Mouse (Mus musculus) ES-Bruce4 (cell line): ENCODE results near the gene Slc4a8. TPM values are rescaled to one million over a fixed set of nuclear protein-coding genes. Genes with fewer than 3 reads are reported as not detected.

Experiments used
- H3K27ac ChIP-seq: 2 replicates; pipeline ENCODE4 v1.5.1; 2012; ENCODE audit warnings: low read length, inconsistent platforms; ENCODE audit not compliant: insufficient read depth
- H3K27me3 ChIP-seq: 2 replicates; pipeline ENCODE4 v1.6.1; 2012; ENCODE audit warnings: mild to moderate bottlenecking, low read length, inconsistent platforms; ENCODE audit not compliant: control insufficient read depth, poor library complexity, insufficient read depth, severe bottlenecking
- H3K36me3 ChIP-seq: 2 replicates; pipeline ENCODE4 v1.6.1; 2012; ENCODE audit warnings: inconsistent platforms, mild to moderate bottlenecking, low read length, moderate library complexity; ENCODE audit not compliant: control insufficient read depth, poor library complexity, insufficient read depth, severe bottlenecking
- H3K4me1 ChIP-seq: one replicate; pipeline ENCODE4 v1.8.1; 2011; ENCODE audit warnings: low read length; ENCODE audit not compliant: control insufficient read depth, insufficient read depth
- H3K4me3 ChIP-seq: 2 replicates; pipeline ENCODE4 v1.5.1; 2011; ENCODE audit warnings: low read depth, mild to moderate bottlenecking, low read length
- H3K9ac ChIP-seq: 2 replicates; pipeline ENCODE4 v1.6.1; 2012; ENCODE audit warnings: low read depth, mild to moderate bottlenecking, inconsistent platforms; ENCODE audit not compliant: poor library complexity, severe bottlenecking
- H3K9me3 ChIP-seq: replicated peaks from 2 replicates; pipeline ENCODE4 v1.6.1; 2012; ENCODE audit warnings: mild to moderate bottlenecking, low read length, inconsistent platforms; ENCODE audit not compliant: control insufficient read depth, poor library complexity, insufficient read depth, severe bottlenecking
- CTCF ChIP-seq: IDR thresholded peaks from one replicate; pipeline ENCODE4 v1.8.1; 2011; ENCODE audit warnings: low read depth, low read length
- EP300 ChIP-seq: IDR thresholded peaks from 2 replicates; pipeline ENCODE4 v1.6.1; 2011; ENCODE audit warnings: low read depth, low read length; ENCODE audit not compliant: insufficient read depth
- POLR2A ChIP-seq: IDR thresholded peaks from one replicate; pipeline ENCODE4 v1.8.1; 2011; ENCODE audit warnings: low read length; ENCODE audit not compliant: insufficient read depth
- polyA plus RNA-seq: library from polyadenylated mRNA; stranded (reverse); fragments of >200 nt; gene quantifications from 2 replicates; pipeline ENCODE4 v1.2.4, GENCODE M21; 2011; ENCODE audit warnings: low read depth; ENCODE audit not compliant: missing spikeins, insufficient read depth, insufficient read length

Gene Slc4a8
- polyA plus RNA-seq, 1 experiment, result 15.6 TPM

DNA sequence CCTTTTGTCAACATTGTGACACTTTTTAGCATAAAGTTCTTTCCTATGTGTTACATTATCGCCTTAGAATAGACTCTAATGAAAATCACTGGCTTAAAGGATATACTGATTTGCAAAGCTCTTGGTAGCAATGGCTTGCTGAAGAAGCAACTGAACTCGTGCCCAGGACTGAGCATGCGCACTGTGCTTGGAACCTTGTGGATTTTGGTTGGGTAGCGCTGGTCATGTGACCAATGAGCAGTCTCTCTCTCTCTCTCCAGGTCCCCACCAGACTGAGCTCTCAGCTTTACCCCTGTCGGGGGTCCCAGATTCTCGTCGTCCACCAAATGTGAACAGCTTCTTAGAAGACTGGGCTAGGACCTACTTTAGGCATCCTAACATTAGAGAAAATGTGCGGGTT is 75.2 kb downstream of the Slc4a8 start:
- TF ChIP-seq CTCF (no peak), EP300 (no peak), POLR2A (no peak)
- no peak overlapping the region for H3K9ac ChIP-seq

DNA sequence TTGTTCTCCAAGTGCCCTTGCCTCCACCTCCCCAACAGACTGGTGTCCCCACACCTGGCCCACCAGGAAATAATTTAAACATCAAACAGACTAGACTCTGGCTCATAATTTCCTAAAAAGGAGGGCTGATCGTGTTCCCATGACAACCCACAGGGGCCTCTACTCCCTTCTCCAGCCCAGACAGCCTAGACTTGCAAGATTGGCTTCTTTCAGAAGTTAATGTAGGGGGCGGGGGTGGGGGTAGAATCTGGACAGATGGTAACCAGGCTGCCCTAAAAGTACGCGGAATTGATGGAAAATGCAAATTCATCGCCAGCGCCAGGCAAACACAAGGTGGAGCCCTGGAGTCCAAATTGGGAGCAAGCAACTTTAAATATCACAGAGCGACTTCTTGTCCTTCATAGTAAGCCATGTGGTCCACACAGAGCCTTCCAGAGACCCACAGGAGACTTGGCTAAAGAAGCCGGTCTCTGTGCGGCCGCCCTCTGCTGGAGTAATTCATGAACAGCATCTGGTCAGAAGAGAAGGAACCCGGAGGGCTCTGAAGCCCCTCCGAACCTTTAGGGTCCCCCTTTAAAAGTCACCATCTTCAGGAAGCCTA is 77.2 kb downstream of the Slc4a8 start:
- H3K9ac ChIP-seq, result no peak overlapping the region
- no peaks in the 10 kb centered on the region for H3K36me3 ChIP-seq
- H3K4me3 ChIP-seq, result no peak overlapping the region
- H3K4me1 ChIP-seq, result peaks cover 2% of the 10 kb centered on the region
- TF ChIP-seq CTCF (peak; percentile 46), POLR2A (no peak), EP300 (no peak)
- H3K27me3 ChIP-seq, result no peaks in the 10 kb centered on the region
- peaks cover 4% of the 10 kb centered on the region; the same call in 1 of the 2 replicates for H3K9me3 ChIP-seq
- H3K27ac ChIP-seq, result no peak overlapping the region

More for the DNA sequence above, 75.2 kb downstream of the Slc4a8 start:
- Histone ChIP-seq H3K27me3 (no peaks in the 10 kb centered on the region), H3K36me3 (no peaks in the 10 kb centered on the region), H3K4me3 (no peak overlapping the region), H3K27ac (no peak overlapping the region), H3K4me1 (peaks cover 2% of the 10 kb centered on the region), H3K9me3 (peaks cover 4% of the 10 kb centered on the region; the same call in 1 of the 2 replicates)

DNA sequence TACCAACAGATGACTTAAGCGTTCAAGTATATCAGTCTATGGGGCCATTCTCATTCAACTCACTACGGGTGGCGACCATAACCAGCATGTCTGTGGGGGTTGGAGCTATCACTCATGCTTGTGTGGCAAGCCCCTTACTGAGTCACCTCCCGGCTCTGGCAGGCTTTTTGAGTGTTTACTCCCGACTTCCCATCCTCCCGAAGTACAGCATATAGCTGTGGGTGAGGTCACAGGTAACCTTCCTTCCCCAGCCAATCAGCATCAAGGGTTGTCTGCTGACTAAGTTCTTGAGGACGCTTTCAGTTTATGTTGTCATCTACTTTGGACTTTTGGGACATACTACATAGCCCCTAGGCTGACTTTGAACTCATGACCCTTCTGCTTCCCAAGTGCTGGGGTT is 82.8 kb downstream of the Slc4a8 start:
- Histone ChIP-seq H3K4me1 (no peaks in the 10 kb centered on the region), H3K4me3 (no peak overlapping the region), H3K27ac (no peak overlapping the region), H3K27me3 (no peaks in the 10 kb centered on the region), H3K9ac (no peak overlapping the region), H3K36me3 (no peaks in the 10 kb centered on the region), H3K9me3 (no peaks in the 10 kb centered on the region; the same call in 1 of the 2 replicates)
- TF ChIP-seq EP300 (no peak), POLR2A (no peak), CTCF (no peak)

DNA sequence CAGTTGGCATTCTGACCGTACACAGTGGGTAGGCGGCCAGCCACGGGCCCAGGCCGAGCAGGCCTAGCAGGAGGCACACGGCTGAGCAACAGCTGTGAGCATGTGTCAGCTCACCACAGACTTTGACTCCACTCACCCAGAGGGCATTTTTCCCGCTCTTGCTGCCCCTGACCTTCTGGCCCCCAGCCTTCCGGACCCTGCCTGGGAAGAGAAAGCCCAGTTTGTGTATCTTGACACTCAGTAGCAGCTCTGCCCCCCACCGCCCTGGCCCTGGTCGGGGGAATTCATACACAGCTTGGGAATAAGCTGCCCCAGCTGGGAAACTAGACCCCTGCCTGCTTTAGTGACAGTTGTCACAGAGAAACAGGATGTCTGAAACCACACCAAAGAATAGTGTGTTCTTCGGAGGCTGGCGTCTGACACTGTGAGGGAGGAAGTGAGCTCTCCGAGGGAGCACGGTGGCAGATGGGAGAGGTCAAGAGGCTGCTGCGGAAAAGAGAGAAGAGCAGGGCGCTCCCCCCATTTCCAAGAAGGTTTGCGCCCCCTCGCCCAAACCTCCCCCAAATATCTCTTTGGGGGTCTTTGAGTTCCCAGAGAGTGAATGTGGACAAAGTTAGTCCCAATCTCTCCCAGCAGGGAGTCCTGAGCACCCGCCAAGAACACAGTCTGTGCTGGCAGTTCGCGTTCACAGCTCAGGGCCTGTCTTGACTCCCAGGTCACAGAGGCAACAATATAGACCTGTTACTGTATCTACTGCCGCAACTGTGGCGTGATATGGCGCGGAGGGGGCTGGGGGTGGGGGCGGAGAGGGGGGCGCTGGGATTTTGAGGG is 83.7 kb downstream of the Slc4a8 start:
- Histone ChIP-seq H3K4me1 (no peaks in the 10 kb centered on the region), H3K36me3 (no peaks in the 10 kb centered on the region), H3K4me3 (no peak overlapping the region), H3K9me3 (no peaks in the 10 kb centered on the region; the same call in 1 of the 2 replicates), H3K27ac (no peak overlapping the region), H3K9ac (no peak overlapping the region), H3K27me3 (no peaks in the 10 kb centered on the region)
- TF ChIP-seq EP300 (no peak), POLR2A (no peak), CTCF (no peak)

DNA sequence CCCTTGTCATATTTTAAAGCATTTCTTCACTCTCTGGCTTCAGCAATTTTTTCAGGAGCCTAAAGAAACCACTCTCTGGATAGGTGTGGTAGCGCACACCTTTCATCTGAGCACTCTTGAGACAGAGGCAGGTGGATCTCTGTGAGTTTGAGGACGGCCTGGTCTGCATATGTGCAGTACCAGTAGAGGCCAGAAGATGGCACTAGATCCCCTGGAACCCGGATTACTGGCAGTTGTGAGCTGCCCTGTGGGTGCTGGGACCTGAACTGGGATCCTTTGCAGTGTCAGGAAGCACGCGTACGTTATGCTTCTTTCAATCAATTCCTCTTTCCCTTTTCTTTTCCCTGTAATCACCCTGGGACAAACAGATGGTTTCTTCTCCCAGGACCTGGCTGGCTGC is 85.6 kb downstream of the Slc4a8 start:
- Histone ChIP-seq H3K4me1 (no peaks in the 10 kb centered on the region), H3K4me3 (no peak overlapping the region), H3K9me3 (no peaks in the 10 kb centered on the region; the same call in 1 of the 2 replicates), H3K27ac (no peak overlapping the region), H3K9ac (no peak overlapping the region), H3K27me3 (no peaks in the 10 kb centered on the region), H3K36me3 (no peaks in the 10 kb centered on the region)
- TF ChIP-seq EP300 (no peak), CTCF (peak; percentile 68), POLR2A (no peak)

DNA sequence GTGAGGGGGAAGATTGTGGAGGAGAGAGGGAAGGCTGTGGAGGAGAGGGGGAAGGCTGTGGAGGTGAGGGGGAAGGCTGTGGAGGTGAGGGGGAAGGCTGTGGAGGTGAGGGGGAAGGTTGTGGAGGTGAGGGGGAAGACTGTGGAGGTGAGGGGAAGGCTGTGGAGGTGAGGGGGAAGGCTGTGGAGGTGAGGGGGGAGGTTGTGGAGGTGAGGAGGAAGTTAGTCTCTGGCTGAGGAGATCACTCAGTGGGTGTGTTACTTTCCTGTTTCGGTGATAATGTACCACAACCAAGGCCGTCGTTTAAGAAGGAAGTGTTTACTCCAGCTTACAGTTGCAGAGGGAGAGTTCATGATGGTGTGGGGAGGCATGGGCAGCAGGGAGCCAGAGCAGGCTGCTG is 96.0 kb downstream of the Slc4a8 start:
- H3K4me3 ChIP-seq, result no peak overlapping the region
- no peaks in the 10 kb centered on the region for H3K9me3 ChIP-seq
- no peaks in the 10 kb centered on the region for H3K4me1 ChIP-seq
- H3K9ac ChIP-seq, result no peak overlapping the region
- H3K27me3 ChIP-seq, result no peaks in the 10 kb centered on the region
- no peak for TF ChIP-seq POLR2A
- TF ChIP-seq EP300, result no peak
- no peak for TF ChIP-seq CTCF
- no peak overlapping the region for H3K27ac ChIP-seq
- H3K36me3 ChIP-seq, result no peaks in the 10 kb centered on the region
